In genomic region chr8:110478576-110478975, GRCm38 (mm10) we compare ENCODE assay signal across 9 mouse cellular contexts.
DNase-seq lines count a peak whose midpoint lies in the region; ATAC-seq and TF ChIP-seq lines count a peak whose summit lies in the region.
"Had no signal": no experiment of that assay in that cellular context is flagged by ENCODE, and none has a peak within 500 bp of the region (broad histone marks: within the 10 kb centered on the region; RNA-seq: fewer than 3 reads in every experiment).

No protein-coding gene starts in this region.

- H3K27me3 ChIP-seq in hindbrain, embryonic 10.5 days (ENCODE audit: insufficient read depth, poor library complexity, severe bottlenecking): no peaks in the 10 kb centered on the region
- no peaks in the 10 kb centered on the region for H3K27me3 ChIP-seq in hindbrain, embryonic 12.5 days
- H3K27me3 ChIP-seq in CH12.LX (replicated peaks): no peaks in the 10 kb centered on the region
- H3K27me3 ChIP-seq in hindbrain, embryonic 14.5 days (ENCODE audit: control insufficient read depth, insufficient read depth, low read length): no peaks in the 10 kb centered on the region
- H3K27me3 ChIP-seq in midbrain, embryonic 15.5 days (replicated peaks): no peaks in the 10 kb centered on the region
- H3K27me3 ChIP-seq: heart, embryonic 15.5 days had no signal

- H3K4me2 ChIP-seq in hindbrain, embryonic 12.5 days (replicated peaks): no peak overlapping the region
- H3K4me2 ChIP-seq in CH12.LX (ENCODE audit: insufficient read depth, low read depth, poor library complexity, severe bottlenecking): peak overlapping the region; percentile 71; the same call in 1 of the 2 replicates
- H3K4me2 ChIP-seq in hindbrain, embryonic 14.5 days (replicated peaks): no peak overlapping the region
- H3K4me2 ChIP-seq in midbrain, embryonic 15.5 days: peak overlapping the region; percentile 17; the same call in 1 of the 2 replicates
- H3K4me2 ChIP-seq: heart, embryonic 15.5 days had no signal

- ATAC-seq in hindbrain, embryonic 12.5 days (ENCODE audit: low FRiP score): no peak
- no peak for ATAC-seq in hindbrain, embryonic 14.5 days (ENCODE audit: low FRiP score)
- 0 out of 2 replicates have a peak, but pooled peaks have one; percentile 50 for ATAC-seq in midbrain, embryonic 15.5 days (replicated peaks)

- 0 out of 2 replicates have a peak, but pooled peaks have one; percentile 9 for TF ChIP-seq EP300 in CH12.LX (IDR thresholded peaks at IDR 0.05; ENCODE audit: low read length)

- no peak overlapping the region for H3K4me3 ChIP-seq in hindbrain, embryonic 10.5 days
- H3K4me3 ChIP-seq in hindbrain, embryonic 12.5 days: no peak overlapping the region
- no peak overlapping the region for H3K4me3 ChIP-seq in CH12.LX (replicated peaks in 1 of 3; ENCODE audit: low read depth in 2 of 3, low read length in 2 of 3, poor library complexity in 1 of 3)
- H3K4me3 ChIP-seq in hindbrain, embryonic 14.5 days (replicated peaks; ENCODE audit: low read length): no peak overlapping the region
- no peak overlapping the region for H3K4me3 ChIP-seq in midbrain, embryonic 15.5 days
- H3K4me3 ChIP-seq: heart, embryonic 15.5 days had no signal

- in situ Hi-C loops in CH12.LX (cut with MboI; ENCODE audit: low pct_ligation_motif_present, low pct_unique_long_range_greater_than_20kb, low sequenced_read_pairs): loop anchor here (5.0 kb wide), 1 partner anchor 206 kb away; no protein-coding TSS in a partner anchor

- no peak for TF ChIP-seq POLR2A in CH12.LX (IDR thresholded peaks at IDR 0.05; ENCODE audit: low read depth, low read length)

- H3K79me2 ChIP-seq in CH12.LX (replicated peaks; ENCODE audit: control insufficient read depth, extremely low read depth, insufficient read depth, poor library complexity, severe bottlenecking): no peaks in the 10 kb centered on the region

- dilution Hi-C loops in CH12.LX (cut with MboI; ENCODE audit: extremely low pct_ligation_motif_present, extremely low pct_unique_long_range_greater_than_20kb, low sequenced_read_pairs): no loop called here

- peak; percentile 38 to 98 for TF ChIP-seq CTCF in CH12.LX (conservative IDR thresholded peaks at IDR 0.05 in 1 of 2, IDR thresholded peaks at IDR 0.05 in 1 of 2; ENCODE audit: low read depth in 2 of 2, low read length in 2 of 2)

- H3K36me3 ChIP-seq in hindbrain, embryonic 10.5 days: no peaks in the 10 kb centered on the region
- no peaks in the 10 kb centered on the region for H3K36me3 ChIP-seq in hindbrain, embryonic 12.5 days
- H3K36me3 ChIP-seq in CH12.LX (replicated peaks in 1 of 2; ENCODE audit: control insufficient read depth in 1 of 2, insufficient read depth in 1 of 2, low read length in 1 of 2): peaks cover 0 to 40% of the 10 kb centered on the region in 2 experiments
- H3K36me3 ChIP-seq in hindbrain, embryonic 14.5 days (replicated peaks; ENCODE audit: control insufficient read depth, insufficient read depth): no peaks in the 10 kb centered on the region
- no peaks in the 10 kb centered on the region for H3K36me3 ChIP-seq in midbrain, embryonic 15.5 days (replicated peaks)
- H3K36me3 ChIP-seq: heart, embryonic 15.5 days had no signal

- peak; percentile 99 for TF ChIP-seq RAD21 in CH12.LX (IDR thresholded peaks at IDR 0.05; ENCODE audit: low read depth, low read length)

- DNase-seq in hindbrain, embryonic 10.5 days (ENCODE audit: low spot score): peak; percentile 33
- peak; percentile 71 for DNase-seq in CH12.LX (ENCODE audit: extremely low read depth)
- peak; percentile 48 for DNase-seq in cerebellum, adult 11-12 months
- DNase-seq in hindbrain, embryonic 14.5 days (ENCODE audit: low spot score): peak; percentile 83
- DNase-seq in thymus, postnatal 10 days (ENCODE audit: low spot score in 2 of 2): no peak
- DNase-seq in urinary bladder, adult 2 months (ENCODE audit: low spot score): no peak

- peaks cover 30% of the 10 kb centered on the region for H3K4me1 ChIP-seq in hindbrain, embryonic 10.5 days (replicated peaks)
- H3K4me1 ChIP-seq in hindbrain, embryonic 12.5 days: peaks cover 17% of the 10 kb centered on the region
- peaks cover 9 to 49% of the 10 kb centered on the region in 2 experiments for H3K4me1 ChIP-seq in CH12.LX (ENCODE audit: control insufficient read depth in 1 of 2, insufficient read depth in 2 of 2)
- H3K4me1 ChIP-seq in hindbrain, embryonic 14.5 days (replicated peaks; ENCODE audit: control insufficient read depth, insufficient read depth, low read length): no peaks in the 10 kb centered on the region; the same call in 1 of the 2 replicates
- H3K4me1 ChIP-seq in midbrain, embryonic 15.5 days: peaks cover 3% of the 10 kb centered on the region; the same call in 1 of the 2 replicates
- H3K4me1 ChIP-seq: heart, embryonic 15.5 days had no signal

- 40% methylated on average over 6 of the region's 6 CpGs for WGBS in hindbrain, embryonic 10.5 days
- 35% methylated on average over 6 of the region's 6 CpGs for whole genome bisulfite sequencing in hindbrain, embryonic 12.5 days
- WGBS in hindbrain, embryonic 14.5 days: 33% methylated on average over 6 of the region's 6 CpGs
- WGBS in midbrain, embryonic 15.5 days: 18% methylated on average over 6 of the region's 6 CpGs

- H3K27ac ChIP-seq in hindbrain, embryonic 10.5 days: no peak overlapping the region
- no peak overlapping the region for H3K27ac ChIP-seq in hindbrain, embryonic 12.5 days
- H3K27ac ChIP-seq in CH12.LX (ENCODE audit: insufficient read depth, low read depth): peak overlapping the region; percentile 26; the same call in 1 of the 2 replicates
- H3K27ac ChIP-seq in hindbrain, embryonic 14.5 days: no peak overlapping the region
- H3K27ac ChIP-seq in midbrain, embryonic 15.5 days: no peak overlapping the region
- H3K27ac ChIP-seq: heart, embryonic 15.5 days had no signal

- no peak overlapping the region for H3K9ac ChIP-seq in hindbrain, embryonic 12.5 days
- peak overlapping the region; percentile 31; the same call in 1 of the 2 replicates for H3K9ac ChIP-seq in CH12.LX (ENCODE audit: insufficient read depth, low read depth)
- no peak overlapping the region for H3K9ac ChIP-seq in hindbrain, embryonic 14.5 days
- no peak overlapping the region for H3K9ac ChIP-seq in midbrain, embryonic 15.5 days
- H3K9ac ChIP-seq: heart, embryonic 15.5 days had no signal

- no peaks in the 10 kb centered on the region for H3K9me3 ChIP-seq in hindbrain, embryonic 10.5 days
- no peaks in the 10 kb centered on the region for H3K9me3 ChIP-seq in hindbrain, embryonic 12.5 days (replicated peaks)
- no peaks in the 10 kb centered on the region for H3K9me3 ChIP-seq in CH12.LX (replicated peaks; ENCODE audit: low read length)
- H3K9me3 ChIP-seq in hindbrain, embryonic 14.5 days (ENCODE audit: control insufficient read depth, low read length): no peaks in the 10 kb centered on the region
- no peaks in the 10 kb centered on the region for H3K9me3 ChIP-seq in midbrain, embryonic 15.5 days
- H3K9me3 ChIP-seq: heart, embryonic 15.5 days had no signal

TF ChIP-seq in CH12.LX, 34 proteins besides CTCF, POLR2A, EP300 and RAD21 (continues in another document):
- TF ChIP-seq MAFK (IDR thresholded peaks at IDR 0.05; ENCODE audit: insufficient replicate concordance, low read length) (0 out of 2 replicates have a peak, but pooled peaks have one; percentile 26), SIN3A (IDR thresholded peaks at IDR 0.05; ENCODE audit: low read length) (peak; percentile 53; the same call in 1 of the 2 replicates), MAZ (IDR thresholded peaks at IDR 0.05; ENCODE audit: low read depth, low read length) (no peak), KAT2A (IDR thresholded peaks at IDR 0.05; ENCODE audit: insufficient replicate concordance, low read length) (no peak), ZNF384 (IDR thresholded peaks at IDR 0.05; ENCODE audit: low read depth, low read length) (peak; percentile 54; the same call in 1 of the 2 replicates), MXI1 (IDR thresholded peaks at IDR 0.05; ENCODE audit: low read depth, low read length) (no peak), TCF12 (IDR thresholded peaks at IDR 0.05; ENCODE audit: low read depth, low read length) (no peak), MYC (IDR thresholded peaks at IDR 0.05; ENCODE audit: low read depth, low read length) (no peak), ZC3H11A (IDR thresholded peaks at IDR 0.05; ENCODE audit: low read depth, low read length) (peak; percentile 93), ZKSCAN1 (IDR thresholded peaks at IDR 0.05; ENCODE audit: borderline replicate concordance, low read depth, low read length) (no peak), ETS1 (conservative IDR thresholded peaks at IDR 0.05; ENCODE audit: low read depth, low read length) (no peak), POLR2AphosphoS2 (IDR thresholded peaks at IDR 0.05; ENCODE audit: low read depth, low read length) (no peak), MEF2A (IDR thresholded peaks at IDR 0.05; ENCODE audit: borderline replicate concordance, low read depth, low read length) (0 out of 2 replicates have a peak, but pooled peaks have one; percentile 56), CHD2 (IDR thresholded peaks at IDR 0.05; ENCODE audit: low read length) (no peak), ELF1 (IDR thresholded peaks at IDR 0.05; ENCODE audit: low read depth, low read length) (0 out of 2 replicates have a peak, but pooled peaks have one; percentile 12), IRF4 (IDR thresholded peaks at IDR 0.05; ENCODE audit: low read depth, low read length) (peak; percentile 58; the same call in 1 of the 2 replicates), JUND (conservative IDR thresholded peaks at IDR 0.05; ENCODE audit: low read depth, low read length) (no peak; the same call in 1 of the 2 replicates), BHLHE40 (IDR thresholded peaks at IDR 0.05; ENCODE audit: low read depth, low read length) (no peak), SMC3 (IDR thresholded peaks at IDR 0.05; ENCODE audit: low read depth, low read length) (peak; percentile 97), NELFE (IDR thresholded peaks at IDR 0.05; ENCODE audit: low read depth, low read length) (no peak), HCFC1 (IDR thresholded peaks at IDR 0.05; ENCODE audit: low read depth, low read length) (0 out of 2 replicates have a peak, but pooled peaks have one; percentile 32), USF1 (IDR thresholded peaks at IDR 0.05; ENCODE audit: low read depth, low read length) (no peak), MAX (IDR thresholded peaks at IDR 0.05; ENCODE audit: low read length) (no peak), ZMIZ1 (IDR thresholded peaks at IDR 0.05; ENCODE audit: low read depth, low read length) (no peak), UBTF (IDR thresholded peaks at IDR 0.05; ENCODE audit: low read depth, low read length) (no peak), NRF1 (IDR thresholded peaks at IDR 0.05; ENCODE audit: low read depth, low read length) (no peak), CHD1 (IDR thresholded peaks at IDR 0.05; ENCODE audit: low read depth, low read length) (no peak), GABPA (IDR thresholded peaks at IDR 0.05; ENCODE audit: insufficient replicate concordance, low read depth, low read length) (no peak), PAX5 (IDR thresholded peaks at IDR 0.05; ENCODE audit: low read length) (no peak), RCOR1 (conservative IDR thresholded peaks at IDR 0.05; ENCODE audit: low read depth, low read length) (no peak)

Comparison
In these comparisons a context has a peak if more than half of its experiments do, and no peak if none do; other contexts are left out.
1. DNase-seq: peak in hindbrain, embryonic 10.5 days (single experiment), CH12.LX (single experiment), cerebellum, adult 11-12 months (single experiment) and hindbrain, embryonic 14.5 days (single experiment); none in thymus, postnatal 10 days (0 of 2) and urinary bladder, adult 2 months (single experiment).
2. H3K4me2 ChIP-seq: peak in CH12.LX (single experiment) and midbrain, embryonic 15.5 days (single experiment); none in hindbrain, embryonic 12.5 days (single experiment) and hindbrain, embryonic 14.5 days (single experiment).